Mouse (Mus musculus) brain, embryonic 14.5 days (tissue): Measurements from ENCODE around the gene Foxs1. TPM values are rescaled to one million over a fixed set of nuclear protein-coding genes. Genes with fewer than 3 reads are reported as not detected.

Experiments
- DNase-seq: peaks from one replicate; pipeline ENCODE4 v3.0.0-alpha.2; 2011; ENCODE audit warnings: low read depth
- CTCF ChIP-seq: fragments of 200-500 bp; IDR thresholded peaks from 2 replicates; pipeline ENCODE4 v1.5.1; 2012; ENCODE audit warnings: inconsistent platforms, mild to moderate bottlenecking, moderate library complexity, borderline replicate concordance; ENCODE audit not compliant: insufficient read depth, insufficient read length; ENCODE audit errors: extremely low read depth
- POLR2A ChIP-seq: fragments of 200-500 bp; IDR thresholded peaks from 2 replicates; pipeline ENCODE4 v1.6.1; 2012; ENCODE audit warnings: mild to moderate bottlenecking, inconsistent platforms, borderline replicate concordance; ENCODE audit not compliant: poor library complexity, insufficient read depth, insufficient read length, severe bottlenecking; ENCODE audit errors: extremely low read depth
- polyA plus RNA-seq: library from polyadenylated mRNA; depleted of rRNA; stranded (reverse); fragments of >200 nt; gene quantifications from 2 replicates; pipeline ENCODE4 v1.2.3, GENCODE M21; 2012; rRNA removed

The Foxs1 gene
- polyA plus RNA-seq, 1 experiment: 4.6 TPM

GRCm38 (mm10) chr2:152888774-152889173, 44.2 kb downstream of the Foxs1 start:
- TF ChIP-seq POLR2A: no peak
- no peak for TF ChIP-seq CTCF
- no peak for DNase-seq

- no peak for TF ChIP-seq CTCF
- no peak for TF ChIP-seq POLR2A
- DNase-seq: no peak
These were observed 45.8 kb downstream of the Foxs1 start for GRCm38 (mm10) chr2:152887230-152887629.

DNA sequence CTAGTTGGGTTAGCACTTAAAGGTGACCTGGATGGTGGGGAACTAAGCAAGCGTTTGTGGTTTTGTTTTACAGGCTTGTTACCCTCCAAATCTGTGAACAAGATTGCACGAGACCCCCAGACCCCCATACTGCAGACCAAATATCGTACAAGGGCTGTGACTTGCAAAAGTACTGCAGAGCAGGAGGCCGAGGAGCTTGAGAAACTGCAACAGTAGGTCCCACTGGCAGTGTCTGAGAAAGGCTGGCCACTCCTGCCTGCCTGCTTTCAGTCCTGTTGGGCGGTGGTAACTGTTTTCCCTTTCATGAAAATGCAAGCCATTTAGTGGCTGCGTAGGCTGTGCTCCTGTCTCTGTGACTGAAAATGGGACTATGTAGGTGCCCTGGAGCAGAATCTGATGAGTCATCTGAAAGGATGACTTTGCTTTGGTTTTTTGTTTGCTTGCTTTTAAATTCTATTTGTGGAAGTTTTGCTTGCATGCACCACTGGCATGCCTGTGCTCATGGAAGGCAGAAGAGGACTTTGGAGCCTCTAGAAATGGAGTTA, 48.8 kb downstream of the Foxs1 start:
- TF ChIP-seq CTCF (no peak), POLR2A (no peak)
- no peak for DNase-seq

Other genes with a start within 250 kb of the Foxs1 start
- 19.7 and 22.9 TPM in 2 replicates for gene Mcts2, start 246.2 kb downstream of the Foxs1 start, polyA plus RNA-seq
- gene Id1, start 197.0 kb downstream of the Foxs1 start, polyA plus RNA-seq: 126 TPM in 2 replicates
- 4.3 and 4.8 TPM in 2 replicates for gene Cox4i2, start 179.0 kb downstream of the Foxs1 start, polyA plus RNA-seq
- gene Bcl2l1, start 101.5 kb downstream of the Foxs1 start, polyA plus RNA-seq: 116 and 129 TPM in 2 replicates
- gene Tpx2, start 85.2 kb downstream of the Foxs1 start, polyA plus RNA-seq: 20.8 and 28.8 TPM in 2 replicates
- gene Mylk2, start 21.9 kb downstream of the Foxs1 start, polyA plus RNA-seq: not detected in 2 replicates
- 20.6 and 23.9 TPM in 2 replicates for gene Dusp15, start 18.5 kb upstream of the Foxs1 start, polyA plus RNA-seq
- gene Ttll9, start 29.3 kb upstream of the Foxs1 start, polyA plus RNA-seq: 4.5 and 5.8 TPM in 2 replicates
- 121 and 131 TPM in 2 replicates for gene Pdrg1, start 82.2 kb upstream of the Foxs1 start, polyA plus RNA-seq
- gene Xkr7, start 98.6 kb upstream of the Foxs1 start, polyA plus RNA-seq: 12.0 and 18.3 TPM in 2 replicates
- gene Ccm2l, start 132.7 kb upstream of the Foxs1 start, polyA plus RNA-seq: 8.3 and 8.8 TPM in 2 replicates
- 1.6 and 2.3 TPM in 2 replicates for gene Hck, start 175.3 kb upstream of the Foxs1 start, polyA plus RNA-seq
- gene Tm9sf4, start 228.1 kb upstream of the Foxs1 start, polyA plus RNA-seq: 52.8 and 67.5 TPM in 2 replicates